In the genomic region with DNA sequence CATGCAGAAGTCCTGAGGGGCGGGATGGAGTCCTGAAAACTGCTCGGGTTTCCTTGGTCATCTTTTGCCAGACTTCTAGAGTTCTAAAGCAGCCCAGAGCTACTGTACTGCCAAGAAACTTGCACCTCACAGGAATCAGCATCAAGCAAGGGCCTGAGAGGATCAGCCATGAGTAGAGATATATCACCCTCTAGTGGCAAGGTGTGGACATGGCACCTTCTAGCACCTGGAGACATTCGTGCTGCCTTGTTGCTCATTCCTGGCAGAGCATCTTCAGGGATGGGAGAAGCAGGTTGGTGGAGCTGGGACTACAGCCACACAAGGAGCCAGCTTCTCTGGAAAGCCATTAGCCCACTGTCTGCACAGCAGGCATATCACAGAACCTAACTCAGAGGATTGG, we compare ENCODE assay signal across 8 mouse cellular contexts. TPM values are rescaled to one million over a fixed set of nuclear protein-coding genes. Genes with fewer than 3 reads are reported as not detected.
DNase-seq lines count a peak whose midpoint lies in the region; ATAC-seq and TF ChIP-seq lines count a peak whose summit lies in the region.
"Had no signal": no experiment of that assay in that cellular context is flagged by ENCODE, and none has a peak within 500 bp of the region (broad histone marks: within the 10 kb centered on the region; RNA-seq: fewer than 3 reads in every experiment).

No protein-coding gene starts in this region.

- H3K9ac ChIP-seq in CH12.LX (ENCODE audit: insufficient read depth, low read depth), result no peak overlapping the region
- no peak overlapping the region for H3K9ac ChIP-seq in forebrain, embryonic 15.5 days (replicated peaks)
- H3K9ac ChIP-seq: limb, embryonic 13.5 days had no signal

- TF ChIP-seq POLR2A in CH12.LX (IDR thresholded peaks at IDR 0.05; ENCODE audit: low read depth, low read length), result no peak
- TF ChIP-seq POLR2A in lung, adult 2 months (IDR thresholded peaks at IDR 0.05; ENCODE audit: borderline replicate concordance, extremely low read depth, low read depth, low read length), result peak; percentile 20; the same call in 1 of the 2 replicates

- in situ Hi-C loops in CH12.LX (cut with MboI; ENCODE audit: low pct_ligation_motif_present, low pct_unique_long_range_greater_than_20kb, low sequenced_read_pairs), result no loop called here

- H3K36me3 ChIP-seq in CH12.LX (replicated peaks in 1 of 2; ENCODE audit: control insufficient read depth in 1 of 2, insufficient read depth in 1 of 2, low read length in 1 of 2), result peaks cover 43 to 86% of the 10 kb centered on the region in 2 experiments
- peaks cover 24% of the 10 kb centered on the region for H3K36me3 ChIP-seq in forebrain, embryonic 15.5 days

- H3K27me3 ChIP-seq in CH12.LX (replicated peaks), result no peaks in the 10 kb centered on the region
- no peaks in the 10 kb centered on the region for H3K27me3 ChIP-seq in forebrain, embryonic 15.5 days
- H3K27me3 ChIP-seq: limb, embryonic 13.5 days had no signal

- H3K9me3 ChIP-seq in CH12.LX (replicated peaks; ENCODE audit: low read length), result no peaks in the 10 kb centered on the region
- H3K9me3 ChIP-seq in forebrain, embryonic 15.5 days, result no peaks in the 10 kb centered on the region
- H3K9me3 ChIP-seq: limb, embryonic 13.5 days had no signal

- 39% methylated on average over 3 of the region's 3 CpGs for WGBS in forebrain, embryonic 15.5 days
- 46% methylated on average over 3 of the region's 3 CpGs for WGBS in lung, adult 2 months

- peak; percentile 88 to 98 for TF ChIP-seq CTCF in CH12.LX (conservative IDR thresholded peaks at IDR 0.05 in 1 of 2, IDR thresholded peaks at IDR 0.05 in 1 of 2; ENCODE audit: low read depth in 2 of 2, low read length in 2 of 2)
- peak; percentile 90 for TF ChIP-seq CTCF in lung, adult 2 months (IDR thresholded peaks at IDR 0.05; ENCODE audit: insufficient read depth, low read length)

- TF ChIP-seq EP300 in CH12.LX (IDR thresholded peaks at IDR 0.05; ENCODE audit: low read length), result no peak

- DNase-seq in B cell, adult 2 months, result peak; percentile 67 to 70
- DNase-seq in CH12.LX (ENCODE audit: extremely low read depth), result peak; percentile 68
- peak; percentile 72 for DNase-seq in kidney, postnatal 10 days
- DNase-seq in lung, adult 2 months, result peak; percentile 42
- DNase-seq in right cerebral cortex, adult 18-20 months, result peak; percentile 86

- H3K79me2 ChIP-seq in CH12.LX (replicated peaks; ENCODE audit: control insufficient read depth, extremely low read depth, insufficient read depth, poor library complexity, severe bottlenecking), result no peaks in the 10 kb centered on the region

- H3K4me3 ChIP-seq in CH12.LX (replicated peaks in 1 of 3; ENCODE audit: low read depth in 2 of 3, low read length in 2 of 3, poor library complexity in 1 of 3), result no peak overlapping the region
- no peak overlapping the region for H3K4me3 ChIP-seq in forebrain, embryonic 15.5 days
- H3K4me3 ChIP-seq in lung, adult 2 months (replicated peaks; ENCODE audit: extremely low read depth, low read depth, low read length), result no peak overlapping the region
- H3K4me3 ChIP-seq: limb, embryonic 13.5 days had no signal

- no peak overlapping the region for H3K4me2 ChIP-seq in CH12.LX (ENCODE audit: insufficient read depth, low read depth, poor library complexity, severe bottlenecking)
- no peak overlapping the region for H3K4me2 ChIP-seq in forebrain, embryonic 15.5 days (replicated peaks)
- H3K4me2 ChIP-seq: limb, embryonic 13.5 days had no signal

- peak; percentile 52; the same call in 1 of the 2 replicates for ATAC-seq in cerebellum, adult (ENCODE audit: insufficient number of reproducible peaks, low FRiP score, low TSS enrichment)
- 0 out of 2 replicates have a peak, but pooled peaks have one; percentile 41 for ATAC-seq in forebrain, embryonic 15.5 days (replicated peaks)

- dilution Hi-C loops in CH12.LX (cut with MboI; ENCODE audit: extremely low pct_ligation_motif_present, extremely low pct_unique_long_range_greater_than_20kb, low sequenced_read_pairs), result no loop called here

- TF ChIP-seq RAD21 in CH12.LX (IDR thresholded peaks at IDR 0.05; ENCODE audit: low read depth, low read length), result peak; percentile 78

- no peak overlapping the region for H3K27ac ChIP-seq in CH12.LX (ENCODE audit: insufficient read depth, low read depth)
- no peak overlapping the region for H3K27ac ChIP-seq in forebrain, embryonic 15.5 days (replicated peaks)
- H3K27ac ChIP-seq: limb, embryonic 13.5 days had no signal

- no peaks in the 10 kb centered on the region for H3K4me1 ChIP-seq in CH12.LX (ENCODE audit: control insufficient read depth in 1 of 2, insufficient read depth in 2 of 2)
- H3K4me1 ChIP-seq in forebrain, embryonic 15.5 days, result no peaks in the 10 kb centered on the region
- no peaks in the 10 kb centered on the region for H3K4me1 ChIP-seq in lung, adult 2 months (ENCODE audit: control insufficient read depth, insufficient read depth, low read length)
- H3K4me1 ChIP-seq: limb, embryonic 13.5 days had no signal

TF ChIP-seq in CH12.LX, 34 proteins besides CTCF, POLR2A, EP300 and RAD21:
- TF ChIP-seq MYC (IDR thresholded peaks at IDR 0.05; ENCODE audit: low read depth, low read length) (0 out of 2 replicates have a peak, but pooled peaks have one; percentile 38), ETS1 (conservative IDR thresholded peaks at IDR 0.05; ENCODE audit: low read depth, low read length) (no peak), NELFE (IDR thresholded peaks at IDR 0.05; ENCODE audit: low read depth, low read length) (peak; percentile 58; the same call in 1 of the 2 replicates), SMC3 (IDR thresholded peaks at IDR 0.05; ENCODE audit: low read depth, low read length) (peak; percentile 77)

RNA-seq across cellular contexts. Expression of gene Gosr2, which starts 22.1 kb away (rescaled TPM):
- total RNA-seq in CH12.LX (2012; rRNA removed) (93.7 and 109 TPM in 2 replicates), CH12.LX (2014; rRNA removed) (106 and 108 TPM in 2 replicates)
- polyA plus RNA-seq in CH12.LX (2012; ENCODE audit: insufficient read length, low read depth), result 107 and 109 TPM in 2 replicates
- polyA plus RNA-seq in forebrain, embryonic 15.5 days (2015; fragmentation: Nextera tagmentation; extraction: Ambion mirVana), result 103 TPM in 2 replicates
- 60.4 and 78.2 TPM in 2 replicates for polyA plus RNA-seq in lung, adult 2 months (2012; rRNA removed)

RNA-seq across cellular contexts. Expression of gene Rprml, which starts 26.2 kb away (rescaled TPM):
- total RNA-seq in CH12.LX (2012; rRNA removed), result not detected in 2 replicates
- not detected in 2 replicates for total RNA-seq in CH12.LX (2014; rRNA removed)
- not detected in 2 replicates for polyA plus RNA-seq in CH12.LX (2012; ENCODE audit: insufficient read length, low read depth)
- 8.8 TPM in 2 replicates for polyA plus RNA-seq in forebrain, embryonic 15.5 days (2015; fragmentation: Nextera tagmentation; extraction: Ambion mirVana)
- polyA plus RNA-seq in lung, adult 2 months (2012; rRNA removed), result 10.4 and 13.2 TPM in 2 replicates

RNA-seq across cellular contexts. Expression of gene Lyzl6, which starts 36.9 kb away (rescaled TPM):
- total RNA-seq in CH12.LX (2012; rRNA removed), result not detected in 2 replicates
- total RNA-seq in CH12.LX (2014; rRNA removed), result not detected in 2 replicates
- polyA plus RNA-seq in CH12.LX (2012; ENCODE audit: insufficient read length, low read depth), result not detected in 2 replicates
- polyA plus RNA-seq in forebrain, embryonic 15.5 days (2015; fragmentation: Nextera tagmentation; extraction: Ambion mirVana), result not detected in 2 replicates
- not detected in 2 replicates for polyA plus RNA-seq in lung, adult 2 months (2012; rRNA removed)
- polyA plus RNA-seq: limb, embryonic 13.5 days had no signal

RNA-seq across cellular contexts. Expression of gene Gm884, which starts 54.6 kb away (rescaled TPM):
- not detected in 2 replicates for total RNA-seq in CH12.LX (2012; rRNA removed)
- not detected in 2 replicates for total RNA-seq in CH12.LX (2014; rRNA removed)
- polyA plus RNA-seq in CH12.LX (2012; ENCODE audit: insufficient read length, low read depth), result not detected in 2 replicates
- polyA plus RNA-seq in forebrain, embryonic 15.5 days (2015; fragmentation: Nextera tagmentation; extraction: Ambion mirVana), result not detected in 2 replicates
- polyA plus RNA-seq in lung, adult 2 months (2012; rRNA removed), result not detected in 2 replicates
- polyA plus RNA-seq: limb, embryonic 13.5 days had no signal
